Mouse (Mus musculus): ENCODE data around the gene Olfr341. TPM values are rescaled to one million over a fixed set of nuclear protein-coding genes. Genes with fewer than 3 reads are reported as not detected.

The Olfr341 gene
- polyA plus RNA-seq (2017; shearing (Covaris generic)): under 1 TPM; 0.07 to 0.12 TPM

GRCm38 (mm10) chr2:36482368-36482767 is at the start of gene Olfr341:
Gene Olfr341, minus strand, starts transcription at chr2:36482468.

DNA sequence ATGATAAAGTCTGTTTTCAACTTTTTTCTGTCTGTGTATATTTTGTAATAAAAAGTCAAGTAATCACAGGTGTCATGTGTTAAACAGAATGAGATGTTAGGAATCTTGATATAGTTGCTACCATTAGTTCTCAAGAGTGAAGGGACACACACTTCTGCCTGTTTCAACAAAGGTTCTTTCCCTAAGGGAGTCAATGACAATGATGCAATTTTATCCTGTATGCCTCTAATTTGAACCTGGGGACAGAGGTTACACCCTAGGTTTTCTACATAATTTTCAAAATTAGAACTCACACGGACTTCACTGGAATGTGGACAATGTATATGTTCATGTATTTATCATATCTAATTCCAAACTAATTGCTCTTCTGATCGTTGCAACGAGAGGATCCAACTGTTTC is 42.4 kb upstream of the Olfr341 start, which contains the start of gene Olfr342:
TSS of gene Olfr342 (plus strand) at position 301 of the 400 bp plus-strand sequence.

GRCm38 (mm10) chr2:36452287-36452686 is 30.0 kb downstream of the Olfr341 start, which contains the start of gene Olfr340:
Gene Olfr340, plus strand, starts transcription at chr2:36452587.

Other genes starting within 250 kb of the Olfr341 start
- gene Olfr338, start 108.9 kb downstream of the Olfr341 start, polyA plus RNA-seq (2017; shearing (Covaris generic)): under 1 TPM; 0.05 to 0.14 TPM
- not detected for gene Olfr339, start 63.5 kb downstream of the Olfr341 start, polyA plus RNA-seq (2017; shearing (Covaris generic))
- gene Olfr340, start 29.9 kb downstream of the Olfr341 start, polyA plus RNA-seq (2017; shearing (Covaris generic)): not detected
- not detected for gene Olfr342, start 42.5 kb upstream of the Olfr341 start, polyA plus RNA-seq (2017; shearing (Covaris generic))
- under 1 TPM in 1 of 2 experiments, not detected in 1; 0.07 TPM for gene Olfr344, start 84.2 kb upstream of the Olfr341 start, polyA plus RNA-seq (2017; shearing (Covaris generic))
- gene Olfr345, start 157.6 kb upstream of the Olfr341 start, polyA plus RNA-seq (2017; shearing (Covaris generic)): under 1 TPM in 1 of 2 experiments, not detected in 1; 0.21 TPM
- gene Olfr346, start 203.3 kb upstream of the Olfr341 start, polyA plus RNA-seq (2017; shearing (Covaris generic)): under 1 TPM; 0.07 to 0.16 TPM
- not detected for gene Olfr347, start 249.4 kb upstream of the Olfr341 start, polyA plus RNA-seq (2017; shearing (Covaris generic))

All from activated CD4-positive, CD25-positive, alpha-beta regulatory T cell (primary cell).